Mouse (Mus musculus) layer of hippocampus, postnatal 14 days (tissue): ENCODE measurements at regions not wholly inside any gene's neighbourhood (a gene's known extent, or its start where the extent isn't known, plus 50 kb on each side); places are given as distances from the start of the nearest gene placed in this dataset.
"Not testable (repeated sequence)": the region's sequence is repeated elsewhere in the genome, so short reads cannot be mapped to it uniquely, and the experiment has no call there.

Source experiments
- DNase-seq, 2 experiments: peaks; one replicate each; pipeline ENCODE4 v3.0.0; 2021 to 2022; ENCODE audit warnings: low spot score in 2 of 2, mixed read lengths in 1 of 2

- DNase-seq, result peak; percentile 19 to 29
Measured at GRCm38 (mm10) chr3:21934731-21935271, 141.7 kb upstream of the Tbl1xr1 start.

DNA sequence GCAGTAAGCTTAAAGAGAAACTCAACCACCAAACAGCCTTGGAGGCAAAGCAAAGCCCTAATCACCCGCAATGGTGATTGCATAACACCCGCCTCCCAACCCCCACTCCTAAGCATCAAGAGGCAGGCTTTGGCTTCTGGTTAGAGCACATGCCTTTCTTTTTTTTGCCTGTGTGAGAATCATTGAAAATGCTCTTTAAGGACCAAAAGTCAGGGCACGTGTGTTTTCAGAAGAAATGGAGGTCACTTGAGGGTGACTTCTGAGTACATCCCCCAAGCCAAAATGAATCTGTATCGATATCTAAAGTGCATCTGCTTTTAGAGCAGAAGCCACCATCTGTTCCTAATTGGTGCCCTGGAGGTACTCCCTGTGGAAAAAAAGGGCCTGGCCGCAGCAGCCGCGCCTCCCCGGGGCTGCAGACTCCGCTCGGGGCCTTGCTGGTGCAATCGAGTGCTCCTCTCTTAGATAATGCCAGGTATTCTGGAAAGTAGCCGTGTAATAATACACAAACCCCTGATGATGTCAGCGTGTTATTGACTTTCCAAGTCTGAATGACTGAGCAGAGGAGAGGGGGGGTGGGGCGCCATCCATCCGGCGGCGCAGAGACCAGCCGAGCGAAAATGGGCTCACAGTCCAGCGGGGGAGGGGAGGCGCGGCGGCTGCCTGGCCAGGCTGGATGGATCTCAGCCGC is 140.7 kb upstream of the Tbl1xr1 start:
- DNase-seq, result peak; percentile 93 to 95

- no peak for DNase-seq
Measured at GRCm38 (mm10) chr3:21936262-21936603, 140.2 kb upstream of the Tbl1xr1 start.

GRCm38 (mm10) chr3:21936616-21937015 is 139.8 kb upstream of the Tbl1xr1 start:
- DNase-seq, result peak in 1 of 2 experiments; percentile 10

GRCm38 (mm10) chr3:21937281-21938035 is 139.0 kb upstream of the Tbl1xr1 start:
- DNase-seq, result peak; percentile 36 to 52

- DNase-seq, result peak; percentile 38 to 42
Measured at GRCm38 (mm10) chr3:21938071-21938848, 138.2 kb upstream of the Tbl1xr1 start.

DNA sequence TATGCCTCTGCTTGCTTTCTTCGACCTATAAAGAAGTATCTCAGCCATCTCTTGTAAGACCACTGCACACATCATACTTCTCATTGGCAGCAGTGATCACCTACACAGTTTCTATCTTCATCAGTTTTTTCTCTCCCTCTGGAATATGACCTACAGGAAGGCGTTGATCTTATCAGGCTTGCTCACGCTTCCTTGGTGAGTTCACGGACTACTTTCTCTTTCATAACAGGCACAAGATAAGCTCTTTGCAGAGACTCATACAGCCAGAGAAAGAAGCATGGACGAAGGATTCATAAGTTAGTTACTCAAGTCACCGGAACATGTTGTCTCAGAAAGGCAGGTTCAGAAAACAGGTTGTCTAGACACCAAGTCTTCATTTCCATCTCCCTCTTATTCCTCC is 136.7 kb upstream of the Tbl1xr1 start:
- no peak for DNase-seq

DNA sequence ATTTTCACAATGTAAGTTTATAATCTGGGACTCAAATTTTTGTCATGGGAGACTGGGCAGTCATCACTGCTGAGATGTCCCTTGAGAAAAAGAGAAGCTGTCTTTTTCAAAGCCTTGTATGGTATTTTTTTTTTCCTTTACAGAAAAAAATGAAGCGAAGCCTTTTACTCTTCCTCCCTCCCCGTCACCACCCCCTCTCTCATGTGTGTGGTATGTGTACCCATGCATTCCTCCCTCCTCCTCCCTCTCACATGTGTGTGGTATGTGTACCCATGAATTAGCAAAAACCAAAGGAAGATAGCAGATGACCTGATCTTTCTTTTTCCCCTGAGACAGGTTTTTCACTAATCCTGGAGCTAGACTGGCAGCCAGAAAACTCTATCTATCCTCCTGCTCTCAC is 134.9 kb upstream of the Tbl1xr1 start:
- DNase-seq, result no peak

DNA sequence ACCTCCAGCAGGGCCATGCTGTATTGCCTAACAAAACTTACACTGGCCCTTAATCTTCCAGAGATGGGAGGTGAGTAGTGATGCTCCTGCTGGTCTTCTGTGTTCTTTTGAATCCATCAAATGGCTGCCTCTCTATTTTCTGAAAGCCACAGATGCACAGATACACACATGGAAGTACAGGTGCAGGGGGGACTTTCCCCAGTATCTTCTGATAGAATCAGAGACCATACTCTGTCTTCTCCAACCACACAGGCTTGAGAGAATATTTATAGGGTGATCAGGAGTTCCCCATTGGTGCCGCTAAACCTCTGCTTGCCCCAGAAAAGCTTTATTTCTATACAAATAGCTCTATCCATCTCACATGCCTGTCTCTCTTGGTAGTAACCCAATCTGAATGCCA is 133.5 kb upstream of the Tbl1xr1 start:
- no peak for DNase-seq

- DNase-seq, result no peak
Measured at GRCm38 (mm10) chr3:21945775-21946174, 130.7 kb upstream of the Tbl1xr1 start.

DNA sequence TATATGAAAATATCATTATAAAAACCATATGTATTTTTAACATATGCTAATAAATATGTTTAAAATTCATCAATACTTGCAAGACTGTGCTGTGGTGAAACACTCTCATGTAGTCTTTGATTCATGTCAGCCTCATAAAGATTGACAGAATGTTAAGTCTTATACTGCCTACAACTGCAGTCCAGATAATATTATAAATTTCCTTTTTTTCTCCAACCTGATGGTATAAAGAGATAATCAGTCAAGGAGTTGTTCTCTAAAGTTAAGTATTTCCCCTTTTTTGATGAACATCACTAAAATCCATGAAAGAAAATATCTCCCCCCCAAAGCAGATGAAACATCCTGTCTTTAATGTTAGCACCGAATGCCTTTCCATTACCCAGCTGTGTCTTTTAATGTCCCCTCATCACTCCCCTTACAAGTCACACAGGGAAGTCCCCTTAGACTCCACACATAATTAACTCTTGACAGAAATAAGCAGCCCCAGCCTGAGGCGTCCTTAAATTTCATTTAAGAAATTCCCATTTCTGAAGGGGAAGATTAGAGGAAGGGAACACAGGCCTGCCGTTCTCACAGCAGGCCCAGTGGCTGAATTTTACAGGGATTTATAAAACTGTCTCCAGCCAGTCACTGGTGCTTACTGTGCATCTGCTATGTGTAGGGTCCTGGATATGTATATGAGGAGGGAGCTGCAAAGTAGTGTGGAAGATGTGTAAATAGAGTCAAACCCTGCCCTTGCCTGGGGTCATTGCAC is 129.0 kb upstream of the Tbl1xr1 start:
- no peak for DNase-seq

DNA sequence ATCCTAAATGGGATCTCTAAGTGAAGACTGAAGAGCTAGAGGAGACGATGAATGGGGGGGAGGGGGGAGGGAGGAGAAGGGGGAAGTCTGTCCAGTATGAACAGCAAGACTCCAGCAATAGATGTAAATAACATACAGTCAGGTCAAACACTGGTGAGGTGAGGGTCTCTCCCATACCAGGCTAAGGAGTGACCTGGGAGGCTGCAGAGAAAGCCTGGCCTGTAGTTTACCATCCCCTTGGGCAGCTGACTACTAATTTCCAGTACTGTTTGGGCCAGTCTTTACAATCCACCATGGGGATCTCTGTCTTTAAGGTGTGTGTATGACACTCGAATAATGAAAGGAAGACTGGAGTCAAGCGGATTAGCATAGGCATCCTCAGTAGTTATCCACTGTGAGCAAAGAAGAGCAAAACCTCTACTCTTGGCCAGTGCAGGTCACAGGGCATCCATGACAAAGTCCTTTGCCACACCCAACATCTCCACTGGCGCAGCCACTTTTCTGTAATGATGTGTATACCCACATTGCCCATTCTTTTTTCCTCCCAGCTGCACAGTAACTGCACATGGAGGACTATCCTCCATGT is 128.3 kb upstream of the Tbl1xr1 start:
- DNase-seq, result no peak

- no peak for DNase-seq
Measured at GRCm38 (mm10) chr3:21949459-21949858, 127.0 kb upstream of the Tbl1xr1 start.

DNA sequence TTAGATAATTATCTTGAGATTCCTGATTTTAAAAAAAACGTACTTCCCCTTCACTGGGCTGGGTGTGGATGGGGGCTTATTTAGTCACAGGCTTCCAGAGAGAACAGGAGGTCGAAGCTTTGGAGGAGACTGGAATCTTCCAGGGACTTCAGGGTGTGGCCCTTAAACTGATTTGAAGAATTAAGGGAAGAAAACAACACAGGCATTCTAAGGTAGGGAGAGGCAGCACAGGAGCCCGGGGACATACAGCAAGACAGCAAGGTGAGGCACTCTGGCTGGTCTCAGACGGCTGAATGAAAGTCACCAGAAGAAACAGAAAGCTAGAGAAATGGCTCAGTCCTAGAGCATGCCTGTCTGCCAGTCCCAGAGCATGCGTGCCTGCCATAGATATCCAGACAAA is 125.9 kb upstream of the Tbl1xr1 start:
- no peak for DNase-seq

GRCm38 (mm10) chr3:21951446-21952285 is 124.8 kb upstream of the Tbl1xr1 start:
- no peak for DNase-seq

GRCm38 (mm10) chr3:21952695-21953415 is 123.6 kb upstream of the Tbl1xr1 start:
- peak in 1 of 2 experiments; percentile 25 for DNase-seq

DNA sequence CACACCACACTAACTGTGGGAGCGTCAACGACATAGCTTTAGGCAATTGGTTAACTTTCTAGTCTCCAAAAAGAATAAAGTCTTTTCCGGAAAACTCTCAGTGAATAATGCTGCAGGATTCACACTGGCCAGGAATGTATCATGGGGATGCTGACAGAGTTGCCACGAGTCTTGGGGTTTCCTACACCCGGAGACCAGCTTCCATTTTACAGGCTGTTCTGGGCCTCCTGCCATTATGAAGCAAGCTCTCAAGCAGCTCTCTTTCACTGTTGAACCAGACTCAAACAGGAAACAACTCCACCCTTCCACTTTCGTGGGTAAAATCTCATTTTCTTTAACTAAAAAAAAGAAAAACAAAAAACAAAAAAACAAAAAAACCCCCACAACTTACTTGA is 123.0 kb upstream of the Tbl1xr1 start:
- no peak for DNase-seq

- DNase-seq, result no peak
Measured at GRCm38 (mm10) chr3:21955681-21956080, 120.8 kb upstream of the Tbl1xr1 start.

GRCm38 (mm10) chr3:21957105-21957504 is 119.3 kb upstream of the Tbl1xr1 start:
- DNase-seq, result not testable (repeated sequence)
